Mouse (Mus musculus) frontal cortex, adult (tissue): ENCODE measurements around the gene Tpk1.
"Not testable (repeated sequence)": the region's sequence is repeated elsewhere in the genome, so short reads cannot be mapped to it uniquely, and the experiment has no call there.

Experiments used
- ATAC-seq: cut with Nextera tagmentation; 2 replicates; pipeline ENCODE4 v1.9.2; 2017; ENCODE audit warnings: mild to moderate bottlenecking, moderate library complexity, mixed read lengths; ENCODE audit not compliant: low TSS enrichment

Gene Tpk1

DNA sequence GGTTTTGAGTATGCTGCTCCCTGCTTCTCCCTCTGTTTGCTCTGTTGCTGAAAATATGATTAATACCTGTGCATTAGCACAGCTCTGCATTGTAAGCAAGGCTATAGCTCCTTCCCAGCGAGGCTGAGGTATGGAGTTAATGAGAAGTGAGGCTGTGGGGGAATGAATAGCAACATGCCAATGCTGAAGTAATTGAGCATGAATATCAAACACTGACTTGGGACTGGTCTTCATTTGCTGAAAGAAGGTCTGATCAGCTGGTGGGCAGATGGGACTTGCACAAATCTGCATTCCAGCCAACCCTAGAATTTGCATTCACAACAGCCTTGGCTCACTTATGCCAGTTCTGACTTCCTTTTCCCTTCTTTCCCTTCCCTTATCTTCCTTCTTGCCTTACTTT lies 144.0 kb downstream of the Tpk1 start:
- ATAC-seq: no peak

GRCm38 (mm10) chr6:43520218-43520617 lies 145.9 kb downstream of the Tpk1 start:
- no peak for ATAC-seq

- ATAC-seq: no peak
These were observed 147.7 kb downstream of the Tpk1 start for GRCm38 (mm10) chr6:43518378-43518777.

DNA sequence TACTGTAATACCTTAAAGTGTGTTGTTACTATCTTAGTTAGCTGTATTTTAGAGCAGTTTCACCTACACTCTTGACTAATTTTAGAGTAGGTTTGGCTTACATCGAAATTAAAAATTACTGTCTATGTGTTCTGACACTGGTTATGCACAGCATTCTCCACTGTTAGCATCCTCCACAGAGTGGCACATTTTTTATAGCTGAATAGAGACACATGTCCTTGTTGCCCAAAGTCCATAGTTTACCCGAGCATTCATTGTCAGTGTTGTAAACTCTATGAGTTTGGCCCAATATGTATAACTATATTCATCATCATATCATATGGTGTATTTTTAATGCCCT lies 148.8 kb downstream of the Tpk1 start:
- ATAC-seq: peak; percentile 95

- peak; percentile 79 for ATAC-seq
These were observed 149.3 kb downstream of the Tpk1 start for GRCm38 (mm10) chr6:43516593-43517315.

GRCm38 (mm10) chr6:43506686-43507385 lies 159.2 kb downstream of the Tpk1 start:
- not testable (repeated sequence) for ATAC-seq

GRCm38 (mm10) chr6:43504609-43505230 lies 161.4 kb downstream of the Tpk1 start:
- ATAC-seq: no peak

DNA sequence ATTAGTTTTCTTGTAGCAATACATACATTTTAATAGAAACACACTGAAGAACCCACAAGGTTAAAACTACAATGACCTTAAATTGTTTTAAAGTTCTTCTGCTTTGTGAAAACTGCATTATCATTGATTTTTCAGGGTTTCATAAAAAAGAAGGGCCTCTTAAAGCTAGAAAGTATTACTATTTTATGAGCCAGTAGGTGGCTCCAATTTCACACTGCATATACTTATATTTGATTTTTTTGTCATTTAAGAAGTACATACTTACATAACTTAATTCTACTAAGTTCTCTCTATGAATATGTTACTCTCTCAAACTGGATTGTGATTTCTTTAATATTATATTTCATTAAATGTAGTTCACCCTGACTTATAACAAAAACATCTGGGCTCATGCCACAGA lies 173.7 kb downstream of the Tpk1 start:
- ATAC-seq: peak; percentile 47; the same call in 1 of the 2 replicates

DNA sequence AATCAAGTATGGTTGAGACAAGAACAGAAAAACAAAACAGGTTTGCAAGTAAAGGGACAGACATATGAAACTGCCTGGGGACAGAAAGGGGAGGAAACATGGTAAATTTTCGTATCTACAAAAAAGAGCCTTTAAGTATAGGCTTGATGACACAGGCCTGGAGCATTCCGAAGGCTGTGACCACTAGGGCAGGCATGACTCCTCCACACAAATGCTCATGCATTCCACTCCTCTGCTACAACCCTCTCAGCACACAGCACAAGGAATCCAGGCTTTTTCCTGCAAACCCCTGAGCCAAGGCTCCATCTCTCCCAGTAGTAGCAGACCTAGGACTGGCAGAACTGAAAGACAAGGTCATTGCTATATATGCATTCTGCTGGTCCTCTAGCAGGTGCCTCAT lies 179.4 kb downstream of the Tpk1 start:
- ATAC-seq: no peak

DNA sequence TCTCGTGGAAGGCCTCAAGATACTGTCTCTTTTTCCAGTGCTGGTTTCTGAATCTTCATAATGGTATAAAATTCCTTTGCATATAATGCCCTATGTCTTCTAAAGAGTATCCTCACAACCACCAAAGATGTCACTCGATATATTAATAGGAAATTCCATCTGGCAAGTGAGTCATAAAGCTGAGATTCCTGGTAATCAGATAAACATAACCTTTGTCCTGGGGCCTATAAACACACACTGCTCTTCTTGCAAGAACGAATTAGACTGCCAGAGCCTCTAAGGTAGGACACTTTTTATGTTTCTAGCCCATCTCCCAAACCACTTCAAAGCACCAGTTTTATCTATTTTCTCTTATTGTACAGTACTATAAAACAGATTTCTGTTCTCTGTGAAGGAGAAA lies 185.4 kb downstream of the Tpk1 start:
- no peak for ATAC-seq

- ATAC-seq: no peak
These were observed 187.3 kb downstream of the Tpk1 start for GRCm38 (mm10) chr6:43478810-43479209.

GRCm38 (mm10) chr6:43476406-43476805 lies 189.7 kb downstream of the Tpk1 start:
- no peak for ATAC-seq

GRCm38 (mm10) chr6:43475921-43476320 lies 190.2 kb downstream of the Tpk1 start:
- no peak for ATAC-seq

GRCm38 (mm10) chr6:43471556-43471955 lies 194.5 kb downstream of the Tpk1 start:
- no peak for ATAC-seq

DNA sequence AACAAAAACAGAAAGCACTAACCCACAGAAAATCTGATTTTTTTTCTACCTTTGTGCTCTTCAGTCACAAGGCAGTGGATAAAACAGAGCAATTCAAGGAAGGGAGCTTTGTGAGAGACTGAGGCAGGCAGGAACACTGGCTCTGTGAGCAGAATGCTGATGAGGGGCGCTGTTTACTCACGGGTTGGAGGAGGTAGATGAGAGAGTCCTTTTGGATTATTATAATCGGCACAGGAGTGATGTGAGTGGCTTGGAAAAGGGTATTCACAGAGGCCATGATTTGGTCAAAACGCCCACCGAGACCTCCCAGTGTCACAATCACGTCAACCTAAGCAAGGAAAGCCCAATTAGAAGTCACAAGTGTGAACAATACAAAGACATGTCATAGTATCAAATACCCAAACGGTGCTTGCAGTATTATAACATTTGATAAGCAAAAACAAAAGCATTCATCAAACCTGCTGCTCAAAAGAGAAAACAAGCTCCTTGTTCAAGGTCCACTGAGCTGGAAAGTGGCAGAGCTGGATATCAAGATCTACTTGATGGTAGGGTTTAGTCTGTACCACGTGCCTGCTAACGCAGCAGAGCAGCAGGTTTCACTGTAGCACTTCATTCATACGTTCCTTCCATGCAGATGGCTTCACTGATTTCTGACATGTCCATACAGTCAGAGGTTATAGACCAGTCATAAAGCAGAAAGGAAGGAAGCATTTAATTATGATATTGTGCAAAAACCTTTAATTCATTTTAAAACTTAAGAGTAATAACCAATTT lies 197.1 kb downstream of the Tpk1 start:
- ATAC-seq: no peak

- no peak for ATAC-seq
These were observed 203.2 kb downstream of the Tpk1 start for GRCm38 (mm10) chr6:43462849-43463369.

DNA sequence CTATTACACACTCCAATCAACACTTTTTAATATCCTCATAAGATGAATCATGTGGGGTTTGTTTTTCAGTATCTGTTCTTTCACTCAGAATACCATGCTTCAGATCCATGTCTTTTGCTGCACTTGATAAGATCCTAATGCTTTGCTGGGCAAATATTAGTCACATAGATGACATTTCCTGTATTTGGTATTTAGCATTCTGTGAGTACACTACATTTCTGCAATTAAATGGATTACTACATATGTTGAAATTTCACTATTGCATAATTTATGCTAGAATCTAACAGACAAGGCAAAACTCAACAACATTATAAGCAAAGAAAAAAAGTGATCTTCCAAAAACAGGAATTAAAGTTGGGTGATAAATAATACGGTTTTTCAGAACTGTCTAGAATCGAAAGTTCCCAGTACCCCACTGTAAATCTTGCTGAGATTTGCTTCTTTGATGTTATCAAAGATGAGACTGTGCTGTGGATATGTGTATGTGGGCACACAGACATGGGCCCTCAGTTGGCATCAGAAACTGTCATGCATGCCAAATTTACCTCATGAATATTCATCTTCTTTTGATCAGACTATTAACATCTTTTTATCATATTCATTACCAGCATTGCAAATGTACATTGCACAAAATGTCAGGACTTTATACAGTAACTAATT lies 203.8 kb downstream of the Tpk1 start:
- no peak for ATAC-seq

- no peak for ATAC-seq
These were observed 207.0 kb downstream of the Tpk1 start for GRCm38 (mm10) chr6:43459082-43459481.

DNA sequence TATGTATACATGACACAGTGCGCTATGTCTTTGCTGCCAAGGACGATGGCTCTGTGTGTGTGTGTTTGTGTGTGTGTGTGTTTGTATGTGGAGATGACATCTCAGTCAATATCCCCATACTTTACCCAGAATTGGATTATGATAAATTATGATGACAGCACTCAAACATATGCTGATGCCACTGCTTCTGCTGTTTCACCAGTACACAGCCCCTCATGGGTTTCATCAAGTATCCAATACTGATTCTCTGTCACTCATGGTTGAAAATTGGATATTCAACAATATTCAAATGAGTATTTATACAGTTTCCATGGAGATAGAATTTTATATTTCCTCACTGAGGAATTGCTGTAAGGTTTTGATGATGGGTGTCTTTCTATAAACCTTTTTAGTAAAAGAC lies 208.1 kb downstream of the Tpk1 start:
- ATAC-seq: no peak

DNA sequence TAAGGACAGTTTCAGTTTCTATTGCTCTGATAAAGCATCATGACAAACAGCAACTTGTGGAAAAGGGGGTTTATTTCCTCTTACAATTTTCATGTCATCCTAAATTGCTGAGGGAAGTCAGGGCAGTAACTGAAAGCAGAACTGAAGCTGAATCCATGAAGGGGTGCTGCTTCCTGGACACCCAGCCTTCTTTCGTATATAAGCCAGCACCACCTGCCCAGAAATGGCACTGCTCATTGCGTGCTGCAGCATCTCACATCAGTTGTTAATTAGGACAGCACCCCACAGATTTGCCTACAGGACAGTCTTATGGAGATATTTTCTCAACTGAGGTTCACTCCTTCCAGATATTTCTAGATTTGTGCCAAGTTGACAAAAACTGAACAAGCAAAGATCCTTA lies 216.6 kb downstream of the Tpk1 start:
- ATAC-seq: no peak

DNA sequence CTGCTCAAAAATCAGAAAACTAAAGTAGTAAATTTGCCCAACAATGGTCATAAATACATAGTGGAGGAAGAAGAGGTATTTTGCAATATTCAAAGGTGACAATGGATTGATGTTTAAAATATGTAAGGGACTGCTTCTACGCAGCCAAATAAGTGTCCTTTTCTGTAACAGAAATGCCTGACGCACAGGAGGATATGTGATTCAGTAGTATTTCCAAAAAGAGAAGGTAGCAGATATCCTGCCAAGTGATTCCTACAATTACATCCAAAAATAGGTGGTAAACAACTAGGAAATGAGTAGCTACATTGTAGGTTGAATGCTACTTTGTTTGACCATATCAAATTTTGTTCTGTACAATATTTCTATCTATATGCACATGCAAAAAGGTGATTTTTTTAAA lies 220.2 kb downstream of the Tpk1 start:
- no peak for ATAC-seq

DNA sequence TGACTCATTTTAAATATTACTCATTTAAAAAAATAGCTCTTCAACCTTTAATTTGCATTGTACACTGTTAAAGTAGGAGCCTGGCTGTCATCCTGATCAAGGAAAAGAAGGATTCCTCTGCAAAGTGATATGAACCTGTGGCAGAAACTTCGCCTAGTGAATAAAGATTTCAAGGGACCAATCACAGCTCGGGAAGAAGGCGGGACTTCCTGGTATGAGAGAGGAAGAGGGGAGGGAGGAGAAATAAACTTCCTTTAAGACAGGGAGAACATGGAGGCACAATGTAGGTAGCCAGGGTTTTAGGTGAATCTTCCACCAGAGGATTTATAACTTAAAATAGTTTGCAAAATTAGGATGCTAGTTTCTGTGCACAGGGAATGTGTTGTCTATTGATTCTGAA lies 223.9 kb downstream of the Tpk1 start:
- no peak for ATAC-seq
